Mouse (Mus musculus) limb, embryonic 10.5 days (tissue): ENCODE measurements around the gene Plod1. TPM values are rescaled to one million over a fixed set of nuclear protein-coding genes. Genes with fewer than 3 reads are reported as not detected.

ENCODE experiments used
- DNase-seq: peaks from one replicate; pipeline ENCODE4 v3.0.0-alpha.2; 2017; ENCODE audit warnings: low spot score
- H3K27ac ChIP-seq: fragments of 300-500 bp; sonication (generic); 2 replicates; pipeline ENCODE4 v1.5.1; 2016; ENCODE audit warnings: mild to moderate bottlenecking
- H3K27me3 ChIP-seq: fragments of 300-500 bp; sonication (generic); 2 replicates; pipeline ENCODE4 v1.6.1; 2016; ENCODE audit warnings: low read depth, mild to moderate bottlenecking; ENCODE audit not compliant: poor library complexity, severe bottlenecking
- H3K36me3 ChIP-seq: fragments of 300-500 bp; sonication (generic); 2 replicates; pipeline ENCODE4 v1.6.1; 2016; ENCODE audit warnings: mild to moderate bottlenecking, moderate library complexity
- H3K4me1 ChIP-seq: fragments of 300-500 bp; sonication (generic); 2 replicates; pipeline ENCODE4 v1.6.1; 2016
- H3K4me3 ChIP-seq: fragments of 300-500 bp; sonication (generic); 2 replicates; pipeline ENCODE4 v1.5.1; 2016; ENCODE audit warnings: mild to moderate bottlenecking, moderate library complexity
- H3K9me3 ChIP-seq: fragments of 300-500 bp; sonication (generic); replicated peaks from 2 replicates; pipeline ENCODE4 v1.6.1; 2016; ENCODE audit warnings: mild to moderate bottlenecking
- WGBS: fragments of 180-500 bp; shearing (Covaris S2); methylation state at CpG from one replicate; pipeline ENCODE4 v1.1.7; 2016; 5-methylcytosine and 5-hydroxymethylcytosine counted together
- polyA plus RNA-seq: library from polyadenylated mRNA; unstranded; fragments of >200 nt; fragmentation: Nextera tagmentation; extraction: Ambion mirVana; gene quantifications from 2 replicates; pipeline ENCODE4 v1.2.1, GENCODE M21; 2016

Plod1 gene
- polyA plus RNA-seq, 1 experiment from 2014 or later: 31.5 TPM

DNA sequence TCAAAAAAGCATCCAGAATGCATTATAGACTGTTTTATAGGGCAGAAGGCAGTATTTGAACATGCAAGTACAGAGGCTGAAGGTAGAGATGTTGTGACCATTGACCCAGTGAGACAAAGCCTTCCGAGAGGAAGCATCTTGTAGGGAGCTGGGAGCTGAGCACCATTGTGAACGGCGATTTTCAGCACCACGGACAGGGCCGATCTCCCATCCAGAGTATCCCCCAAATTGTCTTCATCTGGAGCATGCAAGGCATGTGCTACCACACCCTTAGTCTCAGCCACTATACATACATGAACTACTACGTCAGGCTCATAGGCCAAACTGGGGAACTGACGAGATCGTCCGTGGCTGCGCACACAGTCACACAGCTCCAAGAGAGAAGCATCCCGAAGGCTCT lies 20.6 kb upstream of the Plod1 start:
- H3K4me3 ChIP-seq: no peak overlapping the region
- 37% methylated on average over 11 of the region's 11 CpGs for WGBS
- H3K27me3 ChIP-seq: no peaks in the 10 kb centered on the region
- no peaks in the 10 kb centered on the region for H3K9me3 ChIP-seq
- H3K4me1 ChIP-seq: no peaks in the 10 kb centered on the region
- peak; percentile 70 for DNase-seq
- no peak overlapping the region for H3K27ac ChIP-seq
- H3K36me3 ChIP-seq: no peaks in the 10 kb centered on the region

GRCm38 (mm10) chr4:147953590-147953989 lies 17.0 kb upstream of the Plod1 start:
- Histone ChIP-seq H3K4me1 (no peaks in the 10 kb centered on the region), H3K27me3 (no peaks in the 10 kb centered on the region), H3K4me3 (no peak overlapping the region), H3K27ac (no peak overlapping the region), H3K9me3 (no peaks in the 10 kb centered on the region), H3K36me3 (peaks cover 9% of the 10 kb centered on the region; the same call in 1 of the 2 replicates)
- DNase-seq: no peak
- 13% methylated on average over 4 of the region's 4 CpGs for WGBS

DNA sequence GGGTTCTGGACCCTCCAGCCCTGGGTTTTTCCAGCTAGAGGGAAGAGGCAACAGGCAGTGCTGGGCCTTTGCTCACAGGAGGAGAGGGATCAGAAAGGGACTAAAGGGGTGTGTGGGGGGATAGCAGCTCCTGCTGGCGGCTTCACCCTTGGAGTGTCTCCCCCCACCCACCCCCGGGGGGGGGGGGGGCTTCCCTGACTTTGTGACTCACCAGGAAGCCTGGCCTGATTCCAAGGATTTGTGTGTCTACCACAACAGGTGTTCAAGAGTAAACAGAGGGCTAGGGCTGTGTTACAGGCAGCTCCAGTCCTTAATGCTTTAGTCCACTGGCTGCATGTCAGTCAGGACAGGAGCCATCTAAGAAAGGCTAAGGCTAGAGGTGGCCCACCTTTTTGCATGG lies 10.9 kb upstream of the Plod1 start:
- Histone ChIP-seq H3K4me3 (no peak overlapping the region), H3K9me3 (no peaks in the 10 kb centered on the region), H3K27me3 (no peaks in the 10 kb centered on the region), H3K36me3 (peaks cover 61% of the 10 kb centered on the region), H3K27ac (no peak overlapping the region), H3K4me1 (peaks cover 6% of the 10 kb centered on the region)
- 85% methylated on average over 2 of the region's 2 CpGs for WGBS
- no peak for DNase-seq

DNA sequence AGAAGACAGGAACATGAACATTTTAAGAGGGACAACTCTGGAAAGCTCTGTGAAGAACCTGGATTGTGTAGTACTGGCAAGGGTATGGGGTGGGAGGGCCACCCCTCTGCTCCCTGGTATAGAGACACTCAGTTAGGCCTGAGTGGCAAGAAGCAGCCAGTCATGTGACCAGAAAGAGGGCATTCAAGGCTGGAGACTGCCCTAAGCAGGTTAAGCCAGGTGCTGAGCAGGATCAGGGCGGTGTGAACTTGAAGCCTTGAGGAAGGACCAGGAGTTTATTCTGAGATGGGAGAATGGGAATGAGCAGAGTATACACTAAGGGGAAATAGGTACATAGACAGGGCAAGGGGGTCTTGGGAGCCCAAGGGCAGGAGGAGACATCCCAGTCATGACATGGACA lies 6.4 kb upstream of the Plod1 start:
- DNase-seq: no peak
- Histone ChIP-seq H3K9me3 (no peaks in the 10 kb centered on the region), H3K36me3 (peaks cover 49% of the 10 kb centered on the region), H3K4me3 (no peak overlapping the region; the same call in 1 of the 2 replicates), H3K27ac (no peak overlapping the region), H3K27me3 (no peaks in the 10 kb centered on the region), H3K4me1 (peaks cover 48% of the 10 kb centered on the region)
- 94% methylated on average over 1 of the region's 1 CpGs for WGBS

DNA sequence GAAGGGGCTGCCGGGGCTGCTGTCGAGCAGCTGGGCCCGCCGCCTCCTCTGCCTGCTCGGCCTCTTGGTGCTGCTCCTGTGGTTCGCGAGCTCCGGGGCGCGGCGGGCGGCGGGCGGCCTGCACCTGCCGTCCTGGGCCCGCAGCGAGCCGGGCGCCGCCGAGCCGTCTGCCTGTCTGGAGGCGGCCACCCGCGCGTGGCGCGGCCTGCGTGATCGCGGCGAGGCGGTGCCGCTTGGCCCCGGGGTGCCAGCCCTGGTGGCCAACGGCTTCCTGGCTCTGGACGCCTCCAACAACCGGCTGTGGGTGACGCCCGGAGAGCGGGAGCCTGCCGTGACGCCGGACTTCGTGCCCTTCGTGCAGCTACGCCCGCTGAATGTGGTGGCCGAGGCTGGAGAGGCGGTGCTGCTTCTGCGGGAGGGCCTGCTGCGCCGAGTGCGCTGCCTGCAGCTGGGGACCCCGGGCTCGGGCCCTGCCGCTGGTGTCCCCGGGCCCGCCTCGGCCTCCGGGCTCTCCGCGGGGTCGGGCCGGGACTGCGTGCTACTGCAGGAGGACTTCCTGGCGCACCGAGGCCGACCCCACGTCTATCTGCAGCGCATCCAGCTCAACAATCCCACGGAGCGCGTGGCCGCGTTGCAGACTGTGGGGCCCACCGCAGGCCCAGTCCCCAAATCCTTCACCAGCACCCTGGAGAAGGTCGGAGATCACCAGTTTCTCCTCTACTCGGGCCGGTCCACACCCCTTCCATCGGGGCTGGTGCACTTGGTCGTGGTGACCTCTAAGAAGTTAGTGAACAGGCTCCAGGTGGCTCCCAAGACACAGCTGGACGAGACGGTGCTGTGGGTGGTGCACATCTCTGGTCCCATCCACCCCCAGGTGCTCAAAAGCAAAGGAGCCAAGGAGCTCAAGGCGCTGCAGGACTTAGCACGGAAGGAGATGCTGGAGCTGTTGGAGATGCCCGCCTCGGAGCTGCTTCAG lies 4.8 kb upstream of the Plod1 start:
- Histone ChIP-seq H3K9me3 (no peaks in the 10 kb centered on the region), H3K27me3 (no peaks in the 10 kb centered on the region), H3K27ac (peak overlapping the region; percentile 83), H3K4me1 (peaks cover 59% of the 10 kb centered on the region), H3K36me3 (peaks cover 33% of the 10 kb centered on the region), H3K4me3 (peak overlapping the region; percentile 97)
- DNase-seq: peak; percentile 50
- WGBS: 7% methylated on average over 88 of the region's 88 CpGs

- 2% methylated on average over 35 of the region's 35 CpGs for WGBS
- Histone ChIP-seq H3K36me3 (peaks cover 26% of the 10 kb centered on the region), H3K27ac (peak within 1 kb of the TSS; percentile 83), H3K9me3 (no peaks in the 10 kb centered on the region), H3K4me3 (peak within 1 kb of the TSS; percentile 97), H3K27me3 (no peaks in the 10 kb centered on the region), H3K4me1 (peaks cover 65% of the 10 kb centered on the region)
- DNase-seq: peak; percentile 95
Measured at GRCm38 (mm10) chr4:147940576-147941044, 4.0 kb upstream of the Plod1 start, which contains the start of gene 2510039O18Rik. Gene 2510039O18Rik (plus strand): TSS chr4:147940895.

DNA sequence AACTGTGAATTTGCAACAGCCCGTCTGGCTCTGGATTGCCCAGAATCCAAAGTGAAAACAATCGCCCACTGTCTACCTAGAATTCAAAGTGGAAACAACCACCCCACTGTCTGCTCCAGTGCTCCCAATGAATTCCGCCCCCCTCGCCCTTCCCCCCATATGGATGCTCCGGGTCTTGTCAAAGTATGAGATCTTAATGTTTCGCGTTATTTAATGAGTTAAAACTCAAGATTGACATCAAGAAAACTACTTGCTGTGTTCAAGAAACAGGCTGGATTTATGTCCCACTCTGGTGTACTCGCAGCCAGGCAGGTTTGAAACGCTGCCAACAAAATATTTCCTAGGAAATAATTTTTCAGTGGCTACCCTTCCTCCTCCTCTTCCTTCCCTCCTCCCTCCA lies 3.5 kb upstream of the Plod1 start:
- peaks cover 21% of the 10 kb centered on the region for H3K36me3 ChIP-seq
- H3K27ac ChIP-seq: peak overlapping the region; percentile 83
- H3K4me1 ChIP-seq: peaks cover 66% of the 10 kb centered on the region
- 71% methylated on average over 9 of the region's 9 CpGs for WGBS
- H3K9me3 ChIP-seq: no peaks in the 10 kb centered on the region
- no peaks in the 10 kb centered on the region for H3K27me3 ChIP-seq
- peak overlapping the region; percentile 97 for H3K4me3 ChIP-seq
- no peak for DNase-seq

DNA sequence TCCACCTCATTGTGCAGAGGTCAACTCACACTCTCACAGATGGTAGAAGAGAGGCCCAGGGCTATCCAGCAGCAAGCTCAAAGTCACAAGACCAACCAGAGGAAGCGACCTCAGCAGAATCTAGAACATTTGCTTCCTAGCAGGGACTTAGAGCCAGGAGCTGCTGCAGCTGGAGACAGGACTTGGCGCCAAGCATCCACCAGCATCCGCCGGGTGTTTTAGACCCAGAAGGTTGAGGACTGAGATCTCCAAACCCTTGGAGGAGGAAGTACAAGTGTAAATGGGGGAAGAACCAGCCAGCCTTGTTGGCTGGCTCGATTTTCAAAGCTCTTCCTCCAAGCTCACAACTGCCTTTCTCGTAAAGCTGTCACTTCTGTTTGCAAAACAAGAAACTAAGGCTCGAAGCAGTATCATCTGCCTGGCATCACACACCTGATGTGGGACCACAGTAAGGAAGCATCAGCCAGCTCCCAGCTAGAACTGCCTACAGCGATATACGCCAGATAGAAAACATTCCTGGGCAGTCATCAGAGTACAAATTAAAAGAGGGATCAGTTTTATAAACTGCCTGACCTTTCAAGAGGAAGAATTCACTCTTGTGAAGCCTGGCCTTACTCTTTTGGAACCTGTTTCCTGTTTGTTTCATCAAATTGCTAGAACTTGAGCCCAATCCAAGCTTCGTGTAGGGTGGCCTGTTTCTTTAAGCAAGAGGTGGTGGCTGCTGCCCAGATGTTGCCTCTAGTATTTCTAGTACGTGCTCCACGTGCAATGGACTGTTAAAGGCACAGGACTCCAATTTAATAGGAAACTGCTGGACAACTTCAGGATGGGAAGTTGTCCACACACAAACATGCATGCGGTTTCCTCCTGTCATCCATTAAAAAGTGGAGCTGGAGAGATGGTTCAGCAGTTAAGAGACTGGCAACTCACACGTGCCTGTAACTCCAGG lies 1.9 kb upstream of the Plod1 start:
- Histone ChIP-seq H3K27ac (peak overlapping the region; percentile 59), H3K4me3 (no peak overlapping the region), H3K4me1 (peaks cover 83% of the 10 kb centered on the region), H3K36me3 (peaks cover 4% of the 10 kb centered on the region; the same call in 1 of the 2 replicates), H3K27me3 (no peaks in the 10 kb centered on the region), H3K9me3 (no peaks in the 10 kb centered on the region)
- no peak for DNase-seq
- WGBS: 52% methylated on average over 14 of the region's 14 CpGs

GRCm38 (mm10) chr4:147937486-147937885 lies 919 bp upstream of the Plod1 start:
- no peak for DNase-seq
- H3K27me3 ChIP-seq: no peaks in the 10 kb centered on the region
- H3K4me3 ChIP-seq: no peak overlapping the region
- H3K9me3 ChIP-seq: no peaks in the 10 kb centered on the region
- no peak overlapping the region for H3K27ac ChIP-seq
- H3K36me3 ChIP-seq: peaks cover 4% of the 10 kb centered on the region; the same call in 1 of the 2 replicates
- H3K4me1 ChIP-seq: peaks cover 83% of the 10 kb centered on the region
- WGBS: 65% methylated on average over 5 of the region's 5 CpGs

DNA sequence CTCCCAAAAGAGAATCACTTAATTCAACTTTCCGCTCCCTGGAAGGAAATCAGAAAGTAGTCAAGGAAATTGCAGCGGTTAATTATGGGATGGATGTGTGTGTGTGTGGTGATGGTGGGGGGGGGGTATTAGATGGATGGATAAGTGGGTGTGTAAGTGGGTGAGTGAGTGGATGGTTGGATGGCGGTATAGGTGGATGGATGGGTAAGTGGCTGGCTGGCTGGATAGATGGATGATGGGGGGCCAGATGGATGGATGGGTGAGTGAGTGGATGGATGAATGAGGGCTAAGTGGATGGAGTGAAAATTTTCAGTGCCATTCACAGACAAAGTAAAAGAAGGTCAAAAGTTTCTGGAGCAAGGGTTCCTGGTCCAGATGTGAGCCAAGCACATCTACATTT lies 454 bp upstream of the Plod1 start:
- Histone ChIP-seq H3K4me1 (peaks cover 78% of the 10 kb centered on the region), H3K27ac (peak overlapping the region; percentile 91), H3K9me3 (no peaks in the 10 kb centered on the region), H3K4me3 (peak overlapping the region; percentile 84), H3K27me3 (no peaks in the 10 kb centered on the region), H3K36me3 (peaks cover 8% of the 10 kb centered on the region; the same call in 1 of the 2 replicates)
- 50% methylated on average over 3 of the region's 3 CpGs for WGBS
- no peak for DNase-seq

- H3K4me3 ChIP-seq: peak overlapping the region; percentile 84
- H3K4me1 ChIP-seq: peaks cover 67% of the 10 kb centered on the region
- no peaks in the 10 kb centered on the region for H3K9me3 ChIP-seq
- WGBS: 29% methylated on average over 9 of the region's 9 CpGs
- H3K27me3 ChIP-seq: no peaks in the 10 kb centered on the region
- H3K36me3 ChIP-seq: peaks cover 15% of the 10 kb centered on the region
- DNase-seq: no peak
- peak overlapping the region; percentile 91; the same call in 1 of the 2 replicates for H3K27ac ChIP-seq
Measured at GRCm38 (mm10) chr4:147935904-147936303, 663 bp downstream of the Plod1 start.

GRCm38 (mm10) chr4:147934611-147935010 lies 2.0 kb downstream of the Plod1 start:
- Histone ChIP-seq H3K4me1 (peaks cover 54% of the 10 kb centered on the region), H3K9me3 (no peaks in the 10 kb centered on the region), H3K27ac (no peak overlapping the region), H3K27me3 (no peaks in the 10 kb centered on the region), H3K36me3 (peaks cover 28% of the 10 kb centered on the region), H3K4me3 (no peak overlapping the region)
- DNase-seq: no peak
- 82% methylated on average over 4 of the region's 4 CpGs for WGBS
